Mouse (Mus musculus) cerebellum, postnatal 36 days (tissue): Measurements from ENCODE around the gene Gimap7.

ENCODE experiments used
- DNase-seq, 2 experiments: peaks; one replicate each; pipeline ENCODE4 v3.0.0; 2021 to 2022; ENCODE audit warnings: mixed read lengths in 2 of 2

Gene Gimap7

GRCm38 (mm10) chr6:48692962-48693361, 25.5 kb upstream of the Gimap7 start:
- no peak for DNase-seq

DNA sequence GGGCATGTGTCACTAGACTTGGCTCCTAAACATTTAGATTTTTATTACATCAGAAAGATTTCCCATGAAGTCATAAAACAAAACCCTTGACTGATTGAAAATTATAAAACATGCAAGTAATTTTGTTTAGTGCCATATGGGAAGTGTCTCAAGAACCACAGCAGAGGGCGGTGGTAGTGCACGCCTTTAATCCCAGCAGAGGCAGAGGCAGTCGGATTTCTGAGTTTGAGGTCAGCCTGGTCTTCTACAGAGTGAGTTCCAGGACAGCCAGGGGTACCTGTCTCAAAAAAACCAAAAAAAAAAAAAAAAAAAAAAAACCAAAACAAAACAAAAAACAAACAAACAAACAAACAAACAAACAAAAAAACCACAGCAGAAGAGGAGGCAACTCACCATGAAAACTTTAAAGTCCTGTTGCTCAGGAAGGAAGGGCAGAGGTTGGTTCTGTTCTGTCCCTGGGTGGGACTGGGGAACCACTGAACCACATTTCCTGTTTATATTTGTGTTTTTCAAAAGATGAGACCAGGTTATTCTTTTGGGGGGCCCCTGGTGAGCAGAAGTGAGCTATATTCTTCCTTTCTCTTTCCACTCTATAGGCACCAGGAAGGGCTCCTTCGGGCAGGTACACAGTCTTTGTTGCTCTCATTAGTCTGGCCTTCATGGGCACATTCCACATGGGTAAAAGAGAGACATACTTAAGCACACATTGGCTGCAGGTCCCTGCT, 21.4 kb upstream of the Gimap7 start:
- no peak for DNase-seq

DNA sequence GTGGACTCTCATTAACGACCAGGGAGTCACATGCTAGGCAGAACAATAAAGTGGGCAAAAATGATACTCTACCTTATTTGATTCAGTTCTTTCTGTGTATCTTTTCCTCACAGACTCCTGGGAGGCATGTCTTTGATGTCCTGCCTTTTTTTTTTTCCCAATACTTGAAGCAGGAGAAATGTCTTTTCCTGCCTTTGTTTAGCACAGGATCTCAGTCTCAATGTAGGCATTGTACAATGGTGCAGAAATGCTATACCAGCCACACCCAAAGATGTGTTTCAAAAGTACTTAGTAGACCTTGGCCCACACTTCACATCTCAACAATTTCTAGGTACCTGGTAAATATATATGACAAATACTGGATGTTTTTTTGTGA, 20.9 kb upstream of the Gimap7 start:
- no peak for DNase-seq

DNA sequence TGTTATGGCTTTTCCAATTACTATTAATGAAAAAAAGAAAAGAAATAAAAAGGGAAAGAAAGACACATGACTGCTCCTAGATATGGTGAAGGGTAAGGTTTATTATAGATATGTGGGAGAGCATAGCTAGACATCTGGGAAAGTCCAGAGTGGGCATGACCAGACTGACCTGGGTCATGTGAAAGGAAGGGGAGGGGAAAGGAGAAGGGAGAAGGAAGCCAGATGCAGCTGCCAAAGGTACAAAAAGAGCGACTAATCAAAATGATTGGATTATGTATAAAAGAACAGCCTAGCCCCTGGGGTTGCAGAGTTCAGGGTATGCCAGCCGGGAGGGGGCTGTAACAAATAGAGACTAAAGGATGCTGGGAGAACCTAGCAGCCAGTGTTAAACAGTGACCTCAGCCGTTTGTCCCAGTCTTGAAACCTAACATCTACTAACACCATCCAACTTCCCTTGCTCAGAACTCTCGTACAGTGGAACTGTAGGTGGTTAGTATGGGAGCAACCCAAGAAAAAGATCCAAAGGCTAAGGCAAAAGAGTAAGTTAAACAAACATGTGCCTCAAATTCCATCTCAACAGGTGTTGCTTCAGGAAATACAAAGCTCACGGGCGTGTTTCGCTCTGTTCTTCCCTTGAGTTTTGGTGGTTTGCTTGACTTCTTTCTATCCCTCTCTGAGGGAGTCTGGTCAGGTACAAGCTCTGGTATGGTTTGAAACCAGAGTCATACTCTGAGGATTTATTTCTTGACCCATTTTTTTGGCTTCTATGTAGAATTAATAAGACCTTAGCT, 20.2 kb upstream of the Gimap7 start:
- DNase-seq: no peak

GRCm38 (mm10) chr6:48698888-48699287, 19.5 kb upstream of the Gimap7 start:
- no peak for DNase-seq

DNA sequence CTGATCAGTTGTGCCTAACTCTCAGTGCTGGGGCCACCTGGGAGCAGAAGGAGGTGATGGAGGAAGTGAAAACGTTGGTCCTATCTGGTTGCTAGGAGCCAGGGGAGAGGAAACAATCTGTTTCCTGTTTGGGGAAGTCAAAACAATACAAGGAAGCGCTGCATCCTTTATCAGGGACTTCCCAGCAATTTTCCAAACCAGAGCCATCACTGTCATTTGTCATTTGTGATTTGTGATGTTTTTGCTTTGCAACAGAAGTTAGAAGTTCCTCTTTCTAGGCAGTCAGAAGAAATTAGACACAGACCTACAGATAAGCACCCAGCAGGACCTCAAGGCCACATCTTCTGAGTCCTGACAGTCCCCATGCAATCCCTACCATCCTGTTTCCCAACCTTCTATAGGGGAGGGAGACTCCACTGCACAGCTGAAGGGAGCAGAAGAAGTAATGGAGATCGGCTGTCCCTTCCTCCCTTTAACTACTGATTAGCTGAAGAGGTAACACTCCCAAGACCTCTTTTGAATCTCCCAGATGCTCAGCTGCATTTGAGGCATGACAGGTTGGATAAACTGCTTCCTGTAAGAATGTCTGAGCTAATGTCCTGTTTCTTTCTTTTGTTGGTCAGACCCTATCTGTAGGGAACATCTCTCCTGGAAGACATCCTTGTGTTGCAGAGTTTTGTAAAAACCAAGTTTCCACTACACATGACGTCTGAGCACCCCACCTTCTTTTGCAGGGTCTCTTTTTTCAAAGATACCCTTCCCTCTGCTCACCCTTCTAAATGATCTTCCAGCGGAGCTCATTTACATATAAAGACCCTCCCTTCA, 18.0 kb upstream of the Gimap7 start:
- no peak for DNase-seq

GRCm38 (mm10) chr6:48702146-48702545, 16.3 kb upstream of the Gimap7 start:
- no peak for DNase-seq

DNA sequence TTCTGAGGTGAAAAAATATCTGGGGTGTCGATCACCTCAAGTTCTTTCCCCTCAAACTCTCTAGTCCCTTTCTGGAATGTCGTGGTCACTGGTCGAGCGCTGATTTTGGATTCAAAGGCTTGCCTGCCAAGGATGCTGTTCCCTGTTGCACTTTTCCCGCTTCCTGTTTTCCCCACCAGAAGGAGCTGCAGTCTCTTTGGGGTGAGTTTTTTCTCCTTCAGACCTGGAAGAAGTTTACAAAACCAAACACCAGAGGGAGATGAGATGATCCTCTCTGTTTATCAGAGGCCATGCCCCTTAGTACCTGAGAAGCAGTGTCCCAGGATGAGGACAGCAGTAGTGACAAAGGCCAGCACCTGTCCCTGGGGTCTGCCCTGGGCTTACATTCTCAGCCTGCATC, 15.8 kb upstream of the Gimap7 start:
- no peak for DNase-seq

GRCm38 (mm10) chr6:48704146-48704545, 14.3 kb upstream of the Gimap7 start:
- DNase-seq: no peak

DNA sequence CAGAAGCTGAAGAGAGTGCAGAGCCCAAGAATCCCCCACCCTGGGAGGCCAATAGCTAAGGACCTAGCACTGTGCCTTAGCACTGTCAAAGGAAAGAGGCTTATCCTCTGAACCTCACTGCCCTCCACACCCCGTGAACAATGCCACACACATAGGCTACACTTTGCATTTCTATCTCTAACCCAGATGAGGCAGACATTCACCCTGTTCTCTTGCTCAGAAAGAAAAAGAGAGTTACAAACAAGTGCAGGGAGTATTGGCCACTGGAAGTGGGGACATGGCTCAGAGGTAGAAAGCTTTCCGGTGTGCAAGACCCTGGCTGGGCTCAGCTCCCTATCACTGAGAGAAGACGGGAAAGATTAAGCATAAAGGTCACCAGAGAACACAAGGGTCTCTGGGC, 12.3 kb upstream of the Gimap7 start:
- no peak for DNase-seq

DNA sequence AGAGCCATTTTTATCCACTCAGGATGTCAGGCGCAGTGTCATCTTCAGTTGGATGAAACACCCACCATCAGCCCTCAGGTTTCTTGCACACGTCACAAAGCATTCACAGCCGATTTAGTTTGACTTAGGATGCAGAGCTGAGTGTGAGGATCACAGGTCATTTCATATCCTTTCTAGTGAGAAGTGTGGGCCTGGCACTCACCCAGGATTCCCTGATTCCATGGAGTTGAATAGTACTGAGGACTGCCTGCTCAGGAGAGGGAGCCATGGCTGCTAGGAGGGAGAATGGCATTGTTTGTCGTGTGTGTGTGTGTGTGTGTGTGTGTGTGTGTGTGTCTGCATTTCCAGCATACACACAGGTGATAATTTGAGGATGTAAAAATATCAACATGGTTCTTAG, 1.9 kb downstream of the Gimap7 start:
- DNase-seq: no peak

DNA sequence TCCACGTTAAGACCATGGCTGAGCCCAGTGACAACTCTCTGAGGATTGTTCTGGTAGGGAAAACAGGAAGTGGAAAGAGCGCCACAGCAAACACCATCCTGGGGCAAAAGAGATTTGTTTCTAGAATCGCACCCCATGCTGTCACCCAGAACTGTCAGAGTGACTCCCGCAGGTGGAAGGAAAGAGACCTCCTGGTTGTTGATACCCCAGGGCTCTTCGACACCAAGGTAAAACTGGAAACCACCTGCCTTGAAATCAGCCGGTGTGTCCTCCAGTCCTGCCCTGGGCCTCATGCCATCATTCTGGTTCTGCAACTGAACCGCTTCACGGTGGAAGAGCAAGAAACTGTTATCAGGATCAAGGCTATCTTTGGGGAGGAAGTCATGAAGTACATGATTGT, 5.0 kb downstream of the Gimap7 start:
- DNase-seq: no peak

DNA sequence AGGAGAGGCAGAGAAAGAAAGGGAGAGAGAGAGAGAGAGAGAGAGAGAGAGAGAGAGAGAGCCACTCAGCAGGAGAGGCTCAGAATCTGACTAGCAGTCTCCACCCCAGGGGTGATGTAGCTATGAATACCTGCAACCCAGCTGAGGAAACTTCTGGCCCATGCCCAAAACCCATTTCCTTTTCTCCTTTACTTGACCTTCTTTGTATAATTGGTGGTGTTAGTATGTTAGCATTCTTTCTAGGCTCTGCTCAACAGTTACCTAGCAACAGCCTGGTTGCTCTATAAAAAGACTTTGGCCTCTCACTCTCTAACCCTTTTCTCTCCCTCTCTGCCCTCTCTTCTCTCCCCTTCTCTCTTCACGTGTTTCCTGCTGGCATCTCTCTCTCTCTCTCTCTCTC, 7.1 kb downstream of the Gimap7 start:
- DNase-seq: no peak

DNA sequence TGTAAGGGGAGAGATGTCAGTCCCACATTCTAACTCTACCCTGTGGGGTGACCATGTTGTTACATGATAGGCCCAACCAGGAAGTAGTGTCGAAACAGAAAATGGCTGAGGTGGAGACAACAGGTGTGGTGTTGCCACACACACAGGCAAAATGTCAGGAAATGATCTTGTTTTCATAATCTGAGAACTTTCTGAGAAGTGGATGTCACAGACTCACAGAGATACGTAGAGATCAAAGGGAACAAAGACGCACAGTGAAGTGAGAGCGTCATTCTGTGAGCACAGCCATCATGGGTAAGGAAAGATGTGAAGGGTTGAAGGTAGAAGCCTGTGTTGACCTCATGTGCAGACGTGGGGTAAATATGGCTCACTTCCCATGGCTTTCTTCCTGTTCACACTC, 9.3 kb downstream of the Gimap7 start:
- no peak for DNase-seq

DNA sequence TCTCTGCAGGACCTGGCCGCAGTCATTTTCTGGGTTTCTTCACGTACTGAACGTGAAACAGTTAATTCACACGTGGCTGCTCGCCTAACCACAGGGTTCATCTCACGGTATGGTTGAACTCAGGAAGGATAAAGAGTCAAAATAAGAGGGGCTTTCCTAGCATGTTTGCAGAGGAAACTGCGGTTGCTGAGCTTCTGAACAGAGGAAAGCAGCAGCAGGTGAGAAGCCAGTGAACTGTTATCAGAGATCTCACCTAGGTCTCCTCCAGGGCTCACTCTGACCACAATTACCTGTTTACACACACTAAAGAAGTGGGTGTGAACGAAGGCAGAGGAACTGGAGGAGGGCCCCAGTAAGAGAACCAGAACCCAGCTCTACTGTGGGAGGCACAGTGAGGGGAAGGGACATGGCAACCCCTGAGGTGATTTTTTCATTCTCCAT, 14.5 kb downstream of the Gimap7 start:
- DNase-seq: no peak

GRCm38 (mm10) chr6:48733660-48734059, 15.2 kb downstream of the Gimap7 start:
- no peak for DNase-seq

- no peak for DNase-seq
Observed at GRCm38 (mm10) chr6:48737053-48737452, 18.6 kb downstream of the Gimap7 start.

GRCm38 (mm10) chr6:48737688-48738087, 19.3 kb downstream of the Gimap7 start:
- DNase-seq: no peak

DNA sequence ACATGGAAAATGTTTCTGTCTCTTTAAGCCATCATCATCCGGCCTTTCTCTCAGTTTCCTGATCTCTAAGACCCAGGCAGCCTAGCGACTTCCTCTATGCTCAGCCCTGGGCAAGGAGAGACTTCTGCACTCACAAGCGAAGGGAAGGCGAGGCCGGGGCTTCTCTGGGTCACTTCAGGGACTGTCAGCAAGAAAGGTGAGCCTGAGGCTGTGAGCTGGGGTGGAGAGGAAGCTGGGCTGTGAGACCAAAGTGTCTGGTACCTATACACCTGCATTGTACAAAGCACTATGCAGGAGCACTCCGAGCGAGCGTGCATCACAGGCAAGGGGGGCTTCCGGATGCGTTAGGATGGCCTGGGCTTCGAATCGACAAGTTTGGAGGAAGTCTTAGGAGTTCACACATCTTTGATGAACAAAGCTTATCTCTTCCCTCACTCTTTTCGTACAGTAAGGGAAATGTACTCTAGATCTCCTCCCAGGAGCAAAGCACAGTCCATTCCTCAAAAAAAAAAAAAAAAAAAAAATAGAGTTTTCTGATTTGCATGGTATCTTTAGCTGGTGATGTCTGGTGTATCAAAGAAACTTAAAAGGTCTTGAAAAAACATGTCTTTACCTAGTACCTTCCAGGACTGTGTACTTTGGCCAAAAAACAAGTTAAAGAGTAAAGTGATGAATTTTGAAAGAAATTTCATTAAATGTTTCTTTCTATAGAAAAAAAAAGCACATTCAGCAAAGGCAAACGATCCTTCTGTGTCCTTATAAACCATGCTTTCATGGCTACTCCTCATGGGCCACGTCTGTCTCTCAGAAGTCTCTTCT, 20.7 kb downstream of the Gimap7 start, which contains the start of gene Gimap1:
TSS of gene Gimap1 (plus strand) at position 94 of the 819 bp plus-strand sequence.
- DNase-seq: no peak

- DNase-seq: no peak
Observed at GRCm38 (mm10) chr6:48739780-48740055, 21.3 kb downstream of the Gimap7 start.

DNA sequence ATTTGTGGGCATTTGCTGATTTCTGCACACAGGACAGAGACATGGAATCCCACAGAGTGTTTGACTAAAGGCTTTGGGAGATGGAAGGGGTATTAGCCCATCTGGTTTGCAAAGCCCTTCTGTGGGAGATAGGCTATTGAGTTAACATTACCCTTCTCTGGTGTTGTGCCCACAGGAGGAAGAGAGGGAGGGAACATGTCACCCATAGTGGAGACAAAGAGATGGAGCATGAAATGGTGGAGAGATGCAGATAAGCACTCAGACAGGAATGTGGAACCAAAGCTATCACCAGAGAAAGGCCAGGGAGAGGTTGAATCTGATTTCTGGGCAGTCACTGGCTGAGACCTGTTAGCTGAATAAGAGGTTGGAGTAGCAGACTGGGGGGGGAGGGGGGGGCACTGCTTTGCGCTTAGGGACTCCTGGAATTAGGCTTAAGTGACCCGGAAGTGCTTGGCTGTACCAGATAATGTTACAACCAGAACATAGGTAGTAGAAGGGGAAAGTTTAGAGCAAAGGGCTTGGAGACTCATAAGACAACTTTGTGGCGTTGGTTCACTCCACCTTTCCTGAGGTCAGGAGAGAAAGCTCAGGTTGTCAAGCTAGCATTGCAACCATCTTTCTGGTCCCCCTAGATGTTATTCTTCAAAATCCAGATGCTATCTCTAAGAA, 22.2 kb downstream of the Gimap7 start:
- no peak for DNase-seq

- DNase-seq: no peak
Observed at GRCm38 (mm10) chr6:48741273-48741672, 22.9 kb downstream of the Gimap7 start.
